In the genomic region with DNA sequence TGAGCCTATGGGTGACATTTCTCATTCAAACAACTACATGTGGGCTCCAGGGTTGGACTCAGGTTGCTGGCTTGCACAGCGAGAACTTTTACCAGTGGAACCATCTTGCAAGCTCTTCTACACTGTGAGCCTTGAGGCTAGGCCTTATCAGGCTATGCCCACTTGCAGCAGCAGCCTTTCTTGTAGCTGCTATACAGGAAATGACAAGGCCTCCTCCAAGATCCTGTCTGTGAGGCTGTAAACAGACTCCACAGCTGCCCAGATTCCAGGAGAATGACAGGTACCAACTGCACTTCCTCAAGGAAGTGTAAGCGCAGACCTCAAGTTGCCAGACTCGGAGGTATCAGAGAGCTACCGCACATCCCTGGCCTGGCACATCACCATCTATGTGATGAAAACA, we compare ENCODE assay signal across 11 mouse cellular contexts. TPM values are rescaled to one million over a fixed set of nuclear protein-coding genes. Genes with fewer than 3 reads are reported as not detected.
DNase-seq lines count a peak whose midpoint lies in the region; ATAC-seq and TF ChIP-seq lines count a peak whose summit lies in the region.
"Had no signal": no experiment of that assay in that cellular context is flagged by ENCODE, and none has a peak within 500 bp of the region (broad histone marks: within the 10 kb centered on the region; RNA-seq: fewer than 3 reads in every experiment).

No protein-coding gene starts in this region.

- intact Hi-C loops in heart, postnatal 10 days (cut with DNase I) = no loop called here

- TF ChIP-seq EP300 in liver, postnatal 0 days (IDR thresholded peaks at IDR 0.05; ENCODE audit: low read depth) = no peak

- DNase-seq in heart, postnatal 10 days = no peak
- DNase-seq in 3T3-L1 (ENCODE audit: low read depth, low spot score) = peak; percentile 33
- peak; percentile 29 for DNase-seq in embryonic facial prominence, embryonic 14.5 days (ENCODE audit: low spot score)
- no peak for DNase-seq in liver, postnatal 0 days
- DNase-seq in Muller cell, postnatal 12 days (ENCODE audit: inconsistent ontology term) = no peak
- DNase-seq in right cerebral cortex, postnatal 4 days = no peak
- no peak for DNase-seq in right cerebral cortex, postnatal 10 days (ENCODE audit: low spot score in 2 of 2)
- DNase-seq: cerebellum, postnatal 25 days had no signal

- no peak for ATAC-seq in heart, embryonic 13.5 days (ENCODE audit: extremely low read depth, insufficient number of reproducible peaks, low FRiP score, low TSS enrichment)
- ATAC-seq in embryonic facial prominence, embryonic 14.5 days (ENCODE audit: low read depth) = no peak
- ATAC-seq in liver, postnatal 0 days = peak; percentile 22; the same call in 1 of the 2 replicates

- H3K36me3 ChIP-seq in heart, embryonic 13.5 days = no peaks in the 10 kb centered on the region
- H3K36me3 ChIP-seq in embryonic facial prominence, embryonic 14.5 days (ENCODE audit: control insufficient read depth, insufficient read depth, low read length) = no peaks in the 10 kb centered on the region
- H3K36me3 ChIP-seq in liver, postnatal 0 days (replicated peaks; ENCODE audit: insufficient read depth, low read length) = no peaks in the 10 kb centered on the region
- H3K36me3 ChIP-seq: midbrain, embryonic 12.5 days had no signal

- H3K9me3 ChIP-seq in heart, embryonic 13.5 days = peaks cover 3% of the 10 kb centered on the region; the same call in 1 of the 2 replicates
- no peaks in the 10 kb centered on the region for H3K9me3 ChIP-seq in embryonic facial prominence, embryonic 14.5 days (ENCODE audit: control insufficient read depth, low read length)
- no peaks in the 10 kb centered on the region for H3K9me3 ChIP-seq in liver, postnatal 0 days (ENCODE audit: low read length)

- peak overlapping the region; percentile 62 for H3K27ac ChIP-seq in heart, embryonic 13.5 days (replicated peaks)
- no peak overlapping the region for H3K27ac ChIP-seq in embryonic facial prominence, embryonic 14.5 days (replicated peaks; ENCODE audit: low read depth, low read length)
- 0 out of 2 replicates have a peak overlapping the region, but pooled peaks have one; percentile 44 for H3K27ac ChIP-seq in liver, postnatal 0 days (ENCODE audit: low read depth)
- H3K27ac ChIP-seq: midbrain, embryonic 12.5 days had no signal

- H3K27me3 ChIP-seq in heart, embryonic 13.5 days (replicated peaks) = no peaks in the 10 kb centered on the region
- H3K27me3 ChIP-seq in embryonic facial prominence, embryonic 14.5 days (replicated peaks; ENCODE audit: control insufficient read depth, insufficient read depth, low read length) = no peaks in the 10 kb centered on the region
- H3K27me3 ChIP-seq in liver, postnatal 0 days (ENCODE audit: insufficient read depth, low read length) = no peaks in the 10 kb centered on the region
- H3K27me3 ChIP-seq: CH12.LX; midbrain, embryonic 12.5 days had no signal

- TF ChIP-seq CTCF in liver, postnatal 0 days (IDR thresholded peaks at IDR 0.05; ENCODE audit: low read depth) = no peak

- no peak overlapping the region for H3K9ac ChIP-seq in heart, embryonic 13.5 days
- no peak overlapping the region for H3K9ac ChIP-seq in embryonic facial prominence, embryonic 14.5 days (ENCODE audit: low read depth, low read length)
- H3K9ac ChIP-seq in liver, postnatal 0 days (replicated peaks) = no peak overlapping the region
- H3K9ac ChIP-seq: midbrain, embryonic 12.5 days had no signal

- peaks cover 30% of the 10 kb centered on the region for H3K4me1 ChIP-seq in heart, embryonic 13.5 days
- H3K4me1 ChIP-seq in embryonic facial prominence, embryonic 14.5 days (ENCODE audit: control insufficient read depth, insufficient read depth, low read length) = no peaks in the 10 kb centered on the region; the same call in 1 of the 2 replicates
- H3K4me1 ChIP-seq in liver, postnatal 0 days (ENCODE audit: insufficient read depth) = peaks cover 13% of the 10 kb centered on the region; the same call in 1 of the 2 replicates

- H3K4me3 ChIP-seq in heart, embryonic 13.5 days = no peak overlapping the region
- no peak overlapping the region for H3K4me3 ChIP-seq in embryonic facial prominence, embryonic 14.5 days (ENCODE audit: low read depth, low read length)
- no peak overlapping the region for H3K4me3 ChIP-seq in liver, postnatal 0 days (ENCODE audit: low read depth, low read length)
- H3K4me3 ChIP-seq: midbrain, embryonic 12.5 days had no signal

- no peak overlapping the region for H3K4me2 ChIP-seq in heart, embryonic 13.5 days
- H3K4me2 ChIP-seq in embryonic facial prominence, embryonic 14.5 days (ENCODE audit: low read depth, low read length) = no peak overlapping the region
- no peak overlapping the region for H3K4me2 ChIP-seq in liver, postnatal 0 days (ENCODE audit: low read depth, low read length)
- H3K4me2 ChIP-seq: midbrain, embryonic 12.5 days had no signal

- 42% methylated on average over 4 of the region's 4 CpGs for WGBS in heart, embryonic 13.5 days
- WGBS in embryonic facial prominence, embryonic 14.5 days = 80% methylated on average over 4 of the region's 4 CpGs
- 37% methylated on average over 4 of the region's 4 CpGs for WGBS in liver, postnatal 0 days (ENCODE audit: insufficient replicate concordance)

RNA-seq across cellular contexts. Expression of a gene that starts 6.0 kb away (rescaled TPM):
- 1.5 and 2.2 TPM in 2 replicates for polyA plus RNA-seq in heart, embryonic 13.5 days (2015; fragmentation: Nextera tagmentation; extraction: Ambion mirVana)
- under 1 TPM; 0.60 TPM for total RNA-seq in heart, postnatal 10 days (2021)
- 7.5 and 7.8 TPM in 2 replicates for polyA plus RNA-seq in embryonic facial prominence, embryonic 14.5 days (2014; fragmentation: Nextera tagmentation; extraction: Ambion mirVana)
- 18.9 and 21.2 TPM in 2 replicates for polyA plus RNA-seq in liver, postnatal 0 days (2015; fragmentation: Nextera tagmentation; extraction: Ambion mirVana)
- total RNA-seq: CH12.LX had no signal

RNA-seq across cellular contexts. Expression of a gene that starts 6.1 kb away (rescaled TPM):
- polyA plus RNA-seq in heart, embryonic 13.5 days (2015; fragmentation: Nextera tagmentation; extraction: Ambion mirVana) = 51.2 and 52.5 TPM in 2 replicates
- 10 to 100 TPM; 73.0 to 87.4 TPM for total RNA-seq in heart, postnatal 10 days (2021)
- polyA plus RNA-seq in embryonic facial prominence, embryonic 14.5 days (2014; fragmentation: Nextera tagmentation; extraction: Ambion mirVana) = 36.9 and 42.6 TPM in 2 replicates
- 0.59 and 0.61 TPM in 2 replicates for polyA plus RNA-seq in liver, postnatal 0 days (2015; fragmentation: Nextera tagmentation; extraction: Ambion mirVana)

RNA-seq across cellular contexts. Expression of a gene that starts 40.3 kb away (rescaled TPM):
- polyA plus RNA-seq in heart, embryonic 13.5 days (2015; fragmentation: Nextera tagmentation; extraction: Ambion mirVana) = 1,371 and 1,440 TPM in 2 replicates
- 100 to 1,000 TPM; 842 to 867 TPM for total RNA-seq in heart, postnatal 10 days (2021)
- polyA plus RNA-seq in embryonic facial prominence, embryonic 14.5 days (2014; fragmentation: Nextera tagmentation; extraction: Ambion mirVana) = 2,245 and 2,432 TPM in 2 replicates
- 1,354 and 1,414 TPM in 2 replicates for polyA plus RNA-seq in liver, postnatal 0 days (2015; fragmentation: Nextera tagmentation; extraction: Ambion mirVana)

Comparison
In these comparisons a context has a peak if more than half of its experiments do, and no peak if none do; other contexts are left out.
1. DNase-seq: peak in 3T3-L1 (single experiment) and embryonic facial prominence, embryonic 14.5 days (single experiment); none in heart, postnatal 10 days (0 of 2), liver, postnatal 0 days (single experiment), Muller cell, postnatal 12 days (single experiment), right cerebral cortex, postnatal 4 days (single experiment) and right cerebral cortex, postnatal 10 days (0 of 2).
2. RNA of a gene that starts 6.1 kb away (polyA plus RNA-seq): 51.2 to 52.5 TPM in heart, embryonic 13.5 days and 36.9 to 42.6 TPM in embryonic facial prominence, embryonic 14.5 days; 0.59 to 0.61 TPM in liver, postnatal 0 days; every median in the first group is over 10 times any median in the second.